Mouse (Mus musculus) liver, postnatal 0 days (tissue): ENCODE measurements at regions not wholly inside any gene's neighbourhood (a gene's known extent, or its start where the extent isn't known, plus 50 kb on each side); places are given as distances from the start of the nearest gene placed in this dataset.

Source experiments
- CTCF ChIP-seq: sonication (generic); IDR thresholded peaks from 2 replicates; pipeline ENCODE4 v1.5.1; 2016; ENCODE audit warnings: antibody characterized with exemption, low read depth
- EP300 ChIP-seq: IDR thresholded peaks from 2 replicates; pipeline ENCODE4 v1.6.1; 2016; ENCODE audit warnings: antibody characterized with exemption, low read depth, mild to moderate bottlenecking

DNA sequence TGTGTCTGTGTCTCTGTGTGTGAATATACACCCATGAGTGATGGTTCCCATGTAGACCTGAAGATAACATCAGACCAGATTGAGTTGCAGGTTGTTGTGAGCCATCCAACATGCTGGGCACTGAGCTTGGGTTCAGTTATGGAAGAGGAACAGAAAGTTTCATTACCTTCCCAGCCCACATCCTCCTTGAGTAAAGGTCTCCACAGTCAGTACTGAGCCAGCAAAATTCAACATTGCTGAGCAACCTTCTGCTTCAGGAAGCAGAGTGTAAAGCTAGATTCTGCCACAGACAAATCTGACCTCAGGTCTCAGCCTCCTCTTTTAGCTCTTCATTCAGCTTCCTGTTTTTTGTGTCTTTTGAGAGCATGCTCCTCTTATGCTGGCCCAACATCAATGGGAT, 506.4 kb downstream of the Nfib start:
- TF ChIP-seq CTCF (no peak), EP300 (no peak)
